Mouse (Mus musculus) ES-E14 (cell line): ENCODE data around the gene Slc15a1.

ENCODE experiments used
- HCFC1 ChIP-seq: IDR thresholded peaks from 2 replicates; pipeline ENCODE4 v1.6.1; 2012; ENCODE audit warnings: low read length, inconsistent platforms, borderline replicate concordance; ENCODE audit not compliant: insufficient read depth
- MAFK ChIP-seq: IDR thresholded peaks from 2 replicates; pipeline ENCODE4 v1.6.1; 2014; ENCODE audit warnings: mild to moderate bottlenecking, low read depth, low read length, inconsistent platforms; ENCODE audit not compliant: insufficient read depth
- ZC3H11A ChIP-seq: IDR thresholded peaks from 2 replicates; pipeline ENCODE4 v1.6.1; 2012; ENCODE audit warnings: low read depth, mild to moderate bottlenecking, inconsistent platforms, low read length, borderline replicate concordance

DNA sequence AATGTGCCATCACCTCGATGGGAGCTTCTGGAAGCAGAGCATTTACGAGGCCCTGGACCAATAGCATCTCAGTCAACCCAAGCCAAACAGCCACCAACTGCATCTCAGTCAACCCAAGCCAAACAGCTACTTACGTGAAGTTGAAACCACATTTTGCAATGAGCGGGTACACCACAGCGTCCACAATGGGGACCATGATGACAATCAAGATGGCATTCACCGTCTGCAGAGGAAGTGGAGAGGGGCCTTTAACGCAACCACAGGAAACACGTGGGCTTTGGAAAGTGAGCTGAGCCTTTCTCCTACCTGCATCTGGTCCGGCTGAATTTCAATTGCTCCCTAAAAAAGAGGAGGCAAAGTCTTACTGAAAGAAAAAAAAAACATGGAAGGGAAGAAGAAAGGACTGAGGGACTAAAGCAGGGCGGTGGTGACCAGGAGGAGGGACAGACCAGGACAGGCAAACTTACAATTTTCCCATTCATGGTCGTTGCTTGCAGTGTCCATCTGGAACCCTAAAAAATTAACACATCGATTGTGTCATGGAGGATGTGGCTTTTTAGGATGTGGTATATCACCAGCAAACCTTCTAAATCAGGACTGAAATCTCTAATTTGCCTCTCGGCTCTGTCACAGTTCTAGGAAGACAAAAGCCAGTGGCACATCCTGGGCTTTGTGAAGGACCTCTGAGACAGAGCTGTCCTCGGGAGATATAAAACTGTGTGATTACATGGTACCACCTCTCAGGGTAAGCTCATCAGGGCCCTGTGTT lies 26.9 kb downstream of the Slc15a1 start:
- TF ChIP-seq HCFC1 (no peak), MAFK (no peak), ZC3H11A (no peak)
